In genomic region chr2:157751589-157752373, GRCm38 (mm10) we compare ENCODE assay signal across 9 mouse cellular contexts. TPM values are rescaled to one million over a fixed set of nuclear protein-coding genes. Genes with fewer than 3 reads are reported as not detected.
DNase-seq lines count a peak whose midpoint lies in the region.
"Had no signal": no experiment of that assay in that cellular context is flagged by ENCODE, and none has a peak within 500 bp of the region (broad histone marks: within the 10 kb centered on the region; RNA-seq: fewer than 3 reads in every experiment).

No protein-coding gene starts in this region.

- peak overlapping the region; percentile 69 for H3K27ac ChIP-seq in hindbrain, embryonic 10.5 days
- H3K27ac ChIP-seq: limb, embryonic 12.5 days had no signal

- H3K27me3 ChIP-seq in hindbrain, embryonic 10.5 days (ENCODE audit: insufficient read depth, poor library complexity, severe bottlenecking) = no peaks in the 10 kb centered on the region
- H3K27me3 ChIP-seq: limb, embryonic 12.5 days had no signal

- H3K36me3 ChIP-seq in hindbrain, embryonic 10.5 days = 0 out of 2 replicates have a peak, but pooled peaks cover 7% of the 10 kb centered on the region

- no peak overlapping the region for H3K4me3 ChIP-seq in hindbrain, embryonic 10.5 days
- H3K4me3 ChIP-seq: limb, embryonic 12.5 days had no signal

- H3K9me3 ChIP-seq in hindbrain, embryonic 10.5 days = no peaks in the 10 kb centered on the region
- H3K9me3 ChIP-seq: limb, embryonic 12.5 days had no signal

- 72% methylated on average over 22 of the region's 22 CpGs for WGBS in hindbrain, embryonic 10.5 days

- peaks cover 31% of the 10 kb centered on the region for H3K4me1 ChIP-seq in hindbrain, embryonic 10.5 days (replicated peaks)

- peak; percentile 27 to 54 for DNase-seq in left cerebral cortex, adult 18-20 months (ENCODE audit: low spot score in 2 of 2)
- no peak for DNase-seq in left cerebral cortex, adult 11 months (ENCODE audit: low spot score)
- peak; percentile 56 to 70 for DNase-seq in frontal cortex, postnatal 10 days (ENCODE audit: low spot score in 2 of 2)
- peak; percentile 22 for DNase-seq in hindbrain, embryonic 10.5 days (ENCODE audit: low spot score)
- peak; percentile 63 to 65 for DNase-seq in layer of hippocampus, adult 8-10 months (ENCODE audit: low spot score in 2 of 2)
- DNase-seq in lung, postnatal 36 days = peak; percentile 74
- DNase-seq in right cerebral cortex, postnatal 25 days = peak; percentile 55
- no peak for DNase-seq in spleen, adult 18-20 months

RNA-seq across cellular contexts. Expression of gene Ctnnbl1, which starts 14.6 kb away (rescaled TPM):
- total RNA-seq in left cerebral cortex, adult 18-20 months (2021) = 10 to 100 TPM; 30.7 to 35.2 TPM
- polyA plus RNA-seq in hindbrain, embryonic 10.5 days (2016; fragmentation: Nextera tagmentation; extraction: Ambion mirVana) = 93.4 and 95.9 TPM in 2 replicates
- total RNA-seq in layer of hippocampus, adult 8-10 months (2022) = 10 to 100 TPM; 27.3 to 37.7 (median 29.8) TPM

Comparison
In these comparisons a context has a peak if more than half of its experiments do, and no peak if none do; other contexts are left out.
1. DNase-seq: peak in left cerebral cortex, adult 18-20 months (2 of 2), frontal cortex, postnatal 10 days (2 of 2), hindbrain, embryonic 10.5 days (single experiment), layer of hippocampus, adult 8-10 months (2 of 2), lung, postnatal 36 days (single experiment) and right cerebral cortex, postnatal 25 days (single experiment); none in left cerebral cortex, adult 11 months (single experiment) and spleen, adult 18-20 months (0 of 2).